Mouse (Mus musculus) gastrocnemius, postnatal 25 days (tissue): ENCODE results near the gene Wfdc2. TPM values are rescaled to one million over a fixed set of nuclear protein-coding genes. Genes with fewer than 3 reads are reported as not detected.

ENCODE experiments used
- total RNA-seq, 2 experiments: library from RNA; stranded (reverse); gene quantifications; 1 replicate in 1 of 2; 2 replicates in 1 of 2; pipeline ENCODE4 v1.2.3; 2021

Wfdc2 gene
- total RNA-seq, 2 experiments from 2014 or later = not detected

Other genes with a start within 250 kb of the Wfdc2 start
- gene Svs6, start 245.7 kb upstream of the Wfdc2 start, total RNA-seq = not detected
- not detected for gene Svs5, start 229.7 kb upstream of the Wfdc2 start, total RNA-seq
- not detected for gene Slpi, start 173.3 kb upstream of the Wfdc2 start, total RNA-seq
- gene Rbpjl, start 159.3 kb upstream of the Wfdc2 start, total RNA-seq = not detected
- 1 to 10 TPM; 1.0 to 2.3 TPM for gene Matn4, start 157.3 kb upstream of the Wfdc2 start, total RNA-seq
- gene Sdc4, start 118.5 kb upstream of the Wfdc2 start, total RNA-seq = 10 to 100 TPM; 28.0 to 62.1 TPM
- 10 to 100 TPM; 17.2 to 20.2 TPM for gene Sys1, start 105.4 kb upstream of the Wfdc2 start, total RNA-seq
- gene Gm20458, start 101.4 kb upstream of the Wfdc2 start, total RNA-seq = 1 to 10 TPM; 3.2 to 8.9 TPM
- not detected for gene Trp53tg5, start 88.7 kb upstream of the Wfdc2 start, total RNA-seq
- 10 to 100 TPM; 21.2 to 35.4 TPM for gene Dbndd2, start 76.3 kb upstream of the Wfdc2 start, total RNA-seq
- 10 to 100 TPM; 27.7 to 39.4 TPM for gene Pigt, start 64.9 kb upstream of the Wfdc2 start, total RNA-seq
- not detected for gene Spint3, start 11.0 kb downstream of the Wfdc2 start, total RNA-seq
- not detected for gene Wfdc6a, start 23.0 kb downstream of the Wfdc2 start, total RNA-seq
- not detected for gene Eppin, start 31.2 kb downstream of the Wfdc2 start, total RNA-seq
- gene Wfdc6b, start 51.1 kb downstream of the Wfdc2 start, total RNA-seq = not detected
- gene Wfdc8, start 51.2 kb downstream of the Wfdc2 start, total RNA-seq = not detected
- gene Wfdc16, start 76.4 kb downstream of the Wfdc2 start, total RNA-seq = not detected
- gene Wfdc10, start 93.6 kb downstream of the Wfdc2 start, total RNA-seq = not detected
- not detected for gene Wfdc9, start 94.2 kb downstream of the Wfdc2 start, total RNA-seq
- not detected for gene Wfdc11, start 111.7 kb downstream of the Wfdc2 start, total RNA-seq
- gene Wfdc13, start 122.7 kb downstream of the Wfdc2 start, total RNA-seq = not detected
- gene Spint4, start 136.1 kb downstream of the Wfdc2 start, total RNA-seq = not detected
- gene Spint5, start 152.9 kb downstream of the Wfdc2 start, total RNA-seq = not detected
- not detected for gene Wfdc3, start 183.5 kb downstream of the Wfdc2 start, total RNA-seq
- 10 to 100 TPM; 17.0 to 17.5 TPM for gene Dnttip1, start 183.6 kb downstream of the Wfdc2 start, total RNA-seq
- gene Ube2c, start 207.5 kb downstream of the Wfdc2 start, total RNA-seq = 1 to 10 TPM; 1.2 to 1.7 TPM
- over 10,000 TPM; 15,847 to 16,724 TPM for gene Tnnc2, start 217.6 kb downstream of the Wfdc2 start, total RNA-seq
- 10 to 100 TPM; 19.3 to 19.8 TPM for gene Snx21, start 223.4 kb downstream of the Wfdc2 start, total RNA-seq
- 1 to 10 TPM; 8.0 to 9.1 TPM for gene Acot8, start 242.5 kb downstream of the Wfdc2 start, total RNA-seq
- gene Zswim3, start 242.7 kb downstream of the Wfdc2 start, total RNA-seq = 1 to 10 TPM; 1.4 TPM